Mouse (Mus musculus): Measurements from ENCODE around the gene Adgrf3.

The Adgrf3 gene

DNA sequence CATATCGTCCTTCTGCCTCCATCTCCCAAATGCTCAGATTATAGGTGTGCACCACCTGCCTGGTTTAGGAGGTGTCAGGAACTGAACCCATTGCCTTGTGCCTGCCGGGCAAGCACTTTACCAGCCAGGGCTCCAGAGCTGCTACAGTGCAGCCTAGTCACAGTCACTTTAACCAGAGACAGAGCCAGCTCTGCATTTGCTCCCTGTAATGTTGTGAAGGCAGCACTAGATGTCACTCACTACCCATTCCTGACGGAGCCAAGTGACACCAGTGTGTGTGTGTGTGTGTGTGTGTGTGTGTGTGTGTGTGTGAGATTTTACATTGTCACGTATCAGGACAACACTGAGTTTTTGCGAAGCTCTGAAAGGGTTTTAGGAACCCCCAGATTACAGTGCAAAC is 4.0 kb downstream of the Adgrf3 start:
- no peak for DNase-seq

- peak; percentile 20 for DNase-seq
Observed at GRCm38 (mm10) chr5:30198257-30198656, 7.3 kb downstream of the Adgrf3 start.

GRCm38 (mm10) chr5:30195340-30195739 is 10.2 kb downstream of the Adgrf3 start:
- no peak for DNase-seq

GRCm38 (mm10) chr5:30192452-30192851 is 13.1 kb downstream of the Adgrf3 start:
- DNase-seq: no peak

DNA sequence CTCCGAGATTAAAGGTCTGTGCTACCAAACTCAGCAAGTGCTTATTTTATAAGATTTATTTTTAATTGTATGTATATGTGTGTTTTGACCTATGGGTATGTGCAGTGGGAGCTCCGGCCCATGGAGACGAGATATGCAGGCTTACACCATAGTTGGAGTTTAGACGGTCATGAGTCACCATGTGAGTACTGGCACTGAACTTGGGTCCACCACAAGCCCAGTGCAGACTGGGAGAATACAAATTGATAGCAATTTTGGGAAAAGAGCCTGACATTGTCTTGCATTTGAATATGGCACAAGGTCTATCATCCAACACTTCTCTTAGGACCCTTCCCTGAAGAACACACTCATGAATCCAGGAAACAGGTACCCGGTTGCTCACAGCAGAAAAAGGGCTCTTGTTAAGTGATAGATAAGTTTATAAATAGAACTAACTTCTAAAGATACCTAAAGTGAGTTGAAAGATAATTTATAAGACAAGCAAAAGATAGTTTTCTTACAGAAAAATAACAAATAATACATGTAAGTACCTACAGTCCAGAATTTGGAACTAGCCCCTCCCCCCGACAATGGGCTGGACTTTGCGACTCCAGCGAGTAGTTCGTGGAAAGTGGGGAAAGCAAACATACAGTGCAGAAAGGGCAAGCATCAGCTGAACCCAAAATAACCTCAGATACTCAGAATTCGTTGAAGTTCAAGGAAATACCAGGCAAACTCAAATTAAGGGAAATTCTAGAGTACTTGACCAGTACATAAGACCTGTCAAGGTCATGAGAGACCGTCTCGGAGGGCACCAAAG is 17.6 kb downstream of the Adgrf3 start:
- peak; percentile 44 for DNase-seq

- DNase-seq: no peak
Observed at GRCm38 (mm10) chr5:30175811-30176210, 29.7 kb downstream of the Adgrf3 start.

DNA sequence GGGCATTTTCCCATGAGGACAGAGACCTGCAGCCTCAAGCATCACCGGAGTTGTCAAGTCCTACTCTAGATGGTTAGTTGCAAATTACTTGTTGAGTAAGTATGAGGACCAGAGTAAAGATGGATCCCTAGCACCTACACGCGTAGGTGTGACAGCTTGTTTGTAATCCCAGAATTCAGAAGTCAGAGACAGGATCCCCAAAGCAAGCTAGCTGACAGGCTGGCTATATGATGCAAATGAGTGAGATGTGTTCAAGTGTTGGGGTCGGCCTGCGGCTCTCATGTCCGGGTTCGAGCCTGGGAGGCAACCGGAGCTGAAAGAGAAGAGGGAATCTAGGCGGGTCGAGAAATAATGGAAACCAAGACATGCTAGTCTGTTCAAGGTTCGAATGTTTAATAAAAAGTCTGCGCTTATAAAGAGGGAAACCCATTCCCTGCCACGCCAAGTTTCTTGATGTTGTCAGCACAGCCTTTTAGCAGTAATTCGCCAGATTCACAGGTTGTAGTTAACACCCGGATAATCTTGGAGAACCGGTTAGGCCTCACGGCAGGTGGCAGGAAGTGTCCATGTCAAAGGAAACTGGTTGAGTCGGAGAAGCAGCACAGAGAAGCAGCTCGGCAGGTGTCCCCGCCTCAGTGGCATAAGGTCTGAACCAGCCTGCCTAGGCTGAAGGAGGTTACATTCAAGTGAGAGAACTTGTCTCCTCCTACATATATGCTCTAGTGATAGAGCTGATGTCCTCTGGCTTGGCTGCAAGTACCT is 32.4 kb downstream of the Adgrf3 start:
- DNase-seq: no peak

DNA sequence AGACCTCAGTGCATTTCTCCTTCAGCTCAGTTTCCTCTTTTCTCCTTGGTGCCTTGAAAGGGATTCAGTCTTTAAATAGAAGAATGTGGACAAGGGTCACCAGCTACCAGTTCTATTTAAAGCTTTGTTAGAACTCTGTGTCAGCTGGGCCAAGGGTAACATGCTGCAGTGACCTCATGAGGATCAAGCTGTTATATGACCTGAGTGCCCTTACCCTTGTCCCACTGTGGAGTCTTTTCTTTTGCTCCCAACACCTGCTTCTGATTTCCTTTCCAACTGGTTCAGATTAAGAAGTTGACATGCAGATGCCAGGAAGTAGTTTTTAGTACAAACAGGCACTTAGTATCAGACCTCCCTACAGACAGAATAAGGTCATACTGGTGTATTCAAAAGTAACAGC is 33.4 kb downstream of the Adgrf3 start:
- DNase-seq: no peak

DNA sequence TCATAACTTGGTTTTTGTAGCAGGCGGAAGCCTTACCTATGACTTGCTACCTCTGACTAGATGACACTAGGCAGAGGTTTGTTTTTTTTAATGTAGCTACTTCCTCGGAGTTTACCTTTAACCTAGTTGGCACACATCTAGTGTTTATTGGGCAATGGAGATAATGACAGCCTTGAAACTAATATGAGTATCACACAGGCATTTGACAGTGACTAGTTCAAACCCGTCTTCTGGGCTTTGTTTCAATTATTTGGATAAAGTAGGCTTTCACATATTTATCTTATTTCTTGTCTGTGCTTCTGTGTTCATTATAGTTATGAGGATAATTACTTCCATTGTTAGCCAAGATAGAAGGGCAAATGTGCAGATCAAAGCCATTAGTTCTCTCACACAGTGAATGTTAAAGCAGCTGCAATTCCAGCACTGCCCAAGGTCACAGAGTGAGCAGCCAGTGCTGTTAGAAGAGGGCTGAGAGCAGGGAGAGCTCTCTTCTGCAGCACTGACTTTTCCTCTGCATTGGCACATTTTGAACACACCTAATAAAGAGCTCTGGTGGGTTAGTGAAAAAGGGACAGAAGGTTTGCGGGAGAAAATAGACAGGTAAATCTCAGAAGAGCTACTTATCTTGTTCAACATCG is 35.1 kb downstream of the Adgrf3 start:
- no peak for DNase-seq

- DNase-seq: no peak
Observed at GRCm38 (mm10) chr5:30165234-30165946, 40.1 kb downstream of the Adgrf3 start.

- no peak for DNase-seq
Observed at GRCm38 (mm10) chr5:30162339-30162738, 43.2 kb downstream of the Adgrf3 start.

GRCm38 (mm10) chr5:30161836-30162235 is 43.7 kb downstream of the Adgrf3 start:
- no peak for DNase-seq

DNA sequence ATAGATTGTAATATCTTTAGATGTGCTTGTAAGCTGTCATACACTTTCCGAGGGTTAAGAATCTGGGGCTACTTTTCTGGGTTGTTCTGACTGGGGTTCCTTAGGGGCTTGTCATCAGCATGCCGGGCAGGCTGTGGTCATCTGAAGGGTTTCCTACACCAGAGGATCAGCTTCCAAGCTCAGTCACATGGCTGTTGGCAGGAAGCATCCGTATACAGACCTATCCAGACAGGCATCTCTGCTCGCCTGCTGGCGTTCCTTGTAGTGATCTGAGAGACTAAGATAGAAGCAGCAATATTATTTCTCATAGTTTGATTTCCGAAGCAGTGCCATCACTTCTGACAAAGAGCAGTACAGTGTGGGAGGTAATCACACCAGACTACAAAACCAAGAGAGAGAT is 45.9 kb downstream of the Adgrf3 start:
- DNase-seq: no peak

DNA sequence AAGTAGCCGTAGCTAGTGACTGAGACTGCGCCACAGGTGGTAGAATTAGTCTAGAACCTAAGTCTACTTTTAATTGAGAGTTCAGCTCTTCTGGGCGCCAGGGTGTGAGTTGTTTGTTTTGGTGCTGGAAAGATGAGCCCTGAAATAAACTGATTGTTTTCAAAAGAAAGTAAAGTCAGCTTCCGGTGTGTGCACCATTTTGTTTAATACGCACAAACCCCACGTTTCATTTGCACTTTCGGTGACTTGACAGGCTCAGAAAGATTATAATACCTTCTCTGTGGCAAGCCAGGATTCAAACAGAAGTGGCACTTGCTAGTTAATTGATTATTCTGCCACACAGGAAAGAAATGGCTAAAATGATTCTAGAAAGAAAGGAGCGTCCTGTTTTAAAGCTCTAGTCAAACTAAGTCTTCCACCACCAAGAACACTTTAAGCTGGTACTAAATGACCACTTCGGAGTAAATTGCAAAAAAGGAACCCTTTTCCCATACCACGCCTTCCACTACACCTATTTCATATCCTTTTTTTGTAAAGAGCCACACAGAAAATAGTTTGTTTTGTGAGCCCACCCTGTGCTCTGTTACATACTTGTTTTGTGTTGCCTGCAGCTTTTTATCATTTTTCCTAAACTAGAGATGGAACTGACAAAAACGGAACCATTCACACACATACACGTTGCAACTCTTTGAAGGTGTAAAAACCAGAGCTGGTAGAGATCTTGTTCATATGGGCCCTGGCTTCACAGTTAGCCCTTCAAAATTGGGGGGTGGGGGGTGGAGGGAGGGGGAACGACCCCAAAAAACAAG is 49.5 kb downstream of the Adgrf3 start:
- DNase-seq: no peak

DNA sequence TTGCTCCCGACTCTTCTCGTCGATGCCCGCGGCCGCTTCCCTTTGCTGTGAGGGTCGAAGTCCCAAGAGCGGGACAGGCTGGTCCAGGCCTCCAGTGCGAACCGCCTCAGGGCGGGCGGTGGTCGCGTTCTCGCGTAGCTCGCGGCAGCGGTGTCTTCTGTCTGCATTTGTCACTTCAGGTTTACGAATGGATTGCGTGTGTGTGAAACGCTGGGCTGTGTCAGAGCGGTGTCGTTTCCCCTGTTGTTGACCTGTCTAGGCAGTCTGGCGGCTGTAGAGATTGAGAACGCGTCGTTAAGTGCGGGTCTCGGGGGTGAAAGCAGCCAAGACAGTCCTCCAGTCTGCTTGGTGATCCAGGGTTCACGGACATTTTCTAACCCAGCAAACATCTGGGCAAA is 50.1 kb downstream of the Adgrf3 start:
- DNase-seq: no peak

DNA sequence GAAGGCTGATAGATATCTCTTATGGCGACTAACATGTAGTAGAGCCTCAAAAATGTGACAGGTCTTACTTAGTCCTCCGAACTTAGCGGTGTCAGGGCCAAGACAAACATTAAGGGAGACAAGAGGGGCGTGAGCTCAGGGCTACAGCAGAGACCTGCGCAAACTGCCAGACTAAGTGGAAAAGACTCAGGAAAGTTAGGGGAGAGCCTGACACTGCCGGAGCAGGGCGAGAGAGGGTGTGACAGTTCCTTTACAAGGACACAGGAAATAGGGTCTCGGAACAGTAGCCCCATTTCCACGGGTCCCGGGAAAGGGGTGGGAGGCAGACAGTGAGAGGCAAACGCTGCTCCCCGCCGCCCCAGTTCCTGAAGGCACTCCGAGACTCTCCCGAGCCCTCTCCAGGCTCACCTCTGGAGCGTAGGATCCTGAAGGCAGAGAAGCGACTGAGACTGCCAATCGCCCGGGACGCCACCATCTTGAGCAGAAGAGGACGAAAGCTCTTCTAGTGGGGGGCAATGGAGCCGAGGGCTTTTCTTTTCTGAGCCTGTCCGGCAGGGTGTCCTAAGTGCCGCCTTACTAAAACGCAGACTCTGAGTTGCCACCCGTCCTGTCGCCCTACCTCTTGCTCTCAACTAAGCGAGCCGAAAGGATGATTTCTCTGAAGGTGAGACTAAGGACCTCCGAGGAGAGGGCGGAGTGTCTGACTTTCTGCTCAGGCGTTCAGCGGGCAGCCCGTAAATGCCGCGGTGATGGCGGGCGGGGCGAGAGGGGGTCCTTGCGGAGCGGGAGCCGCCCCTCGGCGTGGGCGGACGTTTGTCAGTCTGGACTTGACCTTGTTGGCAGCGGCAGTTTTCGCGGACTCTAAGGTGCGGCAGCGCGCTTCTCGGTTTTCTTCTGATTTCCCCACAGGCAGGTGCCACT is 50.8 kb downstream of the Adgrf3 start, which contains the start of the genes Hadha and Hadhb:
Hadha (minus strand) TSS at position 689 of the 921 bp plus-strand sequence.
Hadhb (plus strand) TSS at position 775 of the 921 bp plus-strand sequence.
- DNase-seq: peak; percentile 94

GRCm38 (mm10) chr5:30154013-30154412 is 51.5 kb downstream of the Adgrf3 start:
- DNase-seq: no peak

DNA sequence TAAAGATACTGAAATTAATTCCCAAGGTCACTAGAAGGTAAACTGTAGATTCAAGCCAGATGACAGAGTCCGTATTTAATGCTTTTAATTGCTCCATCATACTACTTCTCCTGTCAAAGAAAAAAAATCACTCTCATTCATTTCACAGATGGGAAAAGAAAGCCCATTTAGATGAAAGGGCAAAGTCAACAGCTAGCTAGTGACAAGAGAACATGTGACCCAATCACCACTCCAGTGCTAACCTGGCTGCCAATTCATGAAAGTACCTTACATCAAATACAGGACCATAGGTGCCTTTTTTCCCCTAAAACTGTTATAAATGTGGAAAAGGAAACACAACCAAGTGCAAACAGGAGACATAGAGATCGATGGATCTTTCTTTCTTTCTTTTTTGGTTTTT is 52.3 kb downstream of the Adgrf3 start:
- no peak for DNase-seq

- no peak for DNase-seq
Observed at GRCm38 (mm10) chr5:30152413-30152812, 53.1 kb downstream of the Adgrf3 start.

GRCm38 (mm10) chr5:30152007-30152406 is 53.5 kb downstream of the Adgrf3 start:
- DNase-seq: no peak

All from liver (tissue).